Mouse (Mus musculus) CH12.LX (cell line): ENCODE measurements around the gene Dlg2. TPM values are rescaled to one million over a fixed set of nuclear protein-coding genes. Genes with fewer than 3 reads are reported as not detected.
A peak's percentile ranks its signal among the peaks of the same experiment; 100 is the strongest.

Source experiments
- DNase-seq: peaks from one replicate; pipeline ENCODE4 v3.0.0-alpha.2; 2013; ENCODE audit errors: extremely low read depth
- H3K27ac ChIP-seq: 2 replicates; pipeline ENCODE4 v1.5.1; 2012; ENCODE audit warnings: low read depth, mild to moderate bottlenecking, control low read depth, moderate library complexity; ENCODE audit not compliant: insufficient read depth
- H3K27me3 ChIP-seq: replicated peaks from 2 replicates; pipeline ENCODE3; 2012; ENCODE audit warnings: inconsistent platforms
- H3K36me3 ChIP-seq, 2 experiments: replicated peaks in 1 of 2; 2 replicates each; pipeline versions ENCODE3 to v1.6.1; 2012; ENCODE audit warnings: inconsistent platforms in 1 of 2, low read length in 1 of 2, mild to moderate bottlenecking in 1 of 2, mixed read lengths in 1 of 2, moderate library complexity in 1 of 2; ENCODE audit not compliant: control insufficient read depth in 1 of 2, insufficient read depth in 1 of 2
- H3K4me1 ChIP-seq, 2 experiments: 2 replicates each; pipeline ENCODE4 v1.6.1; 2012; ENCODE audit warnings: inconsistent platforms in 1 of 2, moderate library complexity in 1 of 2; ENCODE audit not compliant: insufficient read depth in 2 of 2, control insufficient read depth in 1 of 2
- H3K4me2 ChIP-seq: 2 replicates; pipeline ENCODE4 v1.6.1; 2012; ENCODE audit warnings: low read depth, mild to moderate bottlenecking, control low read depth; ENCODE audit not compliant: poor library complexity, insufficient read depth, severe bottlenecking
- H3K4me3 ChIP-seq, 3 experiments: fragments of 150-350 bp in 1 of 3; sonication (generic) in 1 of 3; replicated peaks in 1 of 3; 2 replicates each; pipeline versions ENCODE3 to v1.5.1; 2011 to 2012; ENCODE audit warnings: low read depth in 2 of 3, low read length in 2 of 3, mild to moderate bottlenecking in 2 of 3, moderate library complexity in 2 of 3, control low read depth in 1 of 3, improper control_type of control experiment in 1 of 3, inconsistent platforms in 1 of 3, mixed read lengths in 1 of 3; ENCODE audit not compliant: poor library complexity in 1 of 3
- H3K79me2 ChIP-seq: replicated peaks from 2 replicates; pipeline ENCODE4 v1.6.1; 2012; ENCODE audit warnings: mild to moderate bottlenecking, moderate library complexity; ENCODE audit not compliant: control insufficient read depth, poor library complexity, insufficient read depth, severe bottlenecking; ENCODE audit errors: extremely low read depth
- H3K9ac ChIP-seq: 2 replicates; pipeline ENCODE4 v1.6.1; 2012; ENCODE audit warnings: low read depth, mild to moderate bottlenecking, control low read depth, moderate library complexity; ENCODE audit not compliant: insufficient read depth
- H3K9me3 ChIP-seq: replicated peaks from 2 replicates; pipeline ENCODE3; 2012; ENCODE audit warnings: low read length, inconsistent platforms, mixed read lengths
- BHLHE40 ChIP-seq: IDR thresholded peaks from 2 replicates; pipeline ENCODE4 v1.6.1; 2011; ENCODE audit warnings: mild to moderate bottlenecking, low read depth, low read length, improper control_type of control experiment
- CHD1 ChIP-seq: IDR thresholded peaks from 2 replicates; pipeline ENCODE4 v1.6.1; 2012; ENCODE audit warnings: low read depth, low read length, improper control_type of control experiment, inconsistent platforms
- CHD2 ChIP-seq: IDR thresholded peaks from 2 replicates; pipeline ENCODE4 v1.6.1; 2011; ENCODE audit warnings: low read length, improper control_type of control experiment
- ETS1 ChIP-seq: conservative IDR thresholded peaks from 2 replicates; pipeline ENCODE4 v1.6.1; 2012; ENCODE audit warnings: low read depth, mild to moderate bottlenecking, inconsistent platforms, low read length, improper control_type of control experiment, moderate library complexity
- JUN ChIP-seq: IDR thresholded peaks from 2 replicates; pipeline ENCODE4 v1.6.1; 2011; ENCODE audit warnings: low read depth, mild to moderate bottlenecking, low read length, improper control_type of control experiment, moderate library complexity; ENCODE audit not compliant: insufficient read depth
- NELFE ChIP-seq: IDR thresholded peaks from 2 replicates; pipeline ENCODE4 v1.6.1; 2011; ENCODE audit warnings: low read depth, low read length, improper control_type of control experiment
- PAX5 ChIP-seq: IDR thresholded peaks from 2 replicates; pipeline ENCODE4 v1.6.1; 2012; ENCODE audit warnings: low read length, inconsistent platforms, mixed read lengths
- RAD21 ChIP-seq: IDR thresholded peaks from 2 replicates; pipeline ENCODE4 v1.6.1; 2011; ENCODE audit warnings: low read depth, mild to moderate bottlenecking, low read length, improper control_type of control experiment, moderate library complexity
- TCF12 ChIP-seq: IDR thresholded peaks from 2 replicates; pipeline ENCODE4 v1.6.1; 2014; ENCODE audit warnings: low read depth, mild to moderate bottlenecking, inconsistent platforms, low read length, improper control_type of control experiment
- USF2 ChIP-seq: conservative IDR thresholded peaks from 2 replicates; pipeline ENCODE4 v1.6.1; 2011; ENCODE audit warnings: low read depth, low read length, improper control_type of control experiment
- ZMIZ1 ChIP-seq: IDR thresholded peaks from 2 replicates; pipeline ENCODE4 v1.6.1; 2012; ENCODE audit warnings: low read depth, mild to moderate bottlenecking, inconsistent platforms, low read length, improper control_type of control experiment
- dilution Hi-C: fragments of 300-500 bp; cut with MboI; formaldehyde crosslinking; loops from 2 replicates; pipeline ENCODE4 v1.14.3; 2020; ENCODE audit warnings: low sequenced_read_pairs; ENCODE audit not compliant: extremely low pct_unique_long_range_greater_than_20kb, extremely low pct_ligation_motif_present
- in situ Hi-C: fragments of 300-500 bp; cut with MboI; formaldehyde crosslinking; loops from 3 replicates; pipeline ENCODE4 v1.14.3; 2019; ENCODE audit warnings: low sequenced_read_pairs, low pct_ligation_motif_present, low pct_unique_long_range_greater_than_20kb, mixed read lengths
- polyA plus RNA-seq: library from polyadenylated mRNA; unstranded; fragments of >175 nt; gene quantifications from 2 replicates; pipeline ENCODE4 v1.2.1, GENCODE M21; 2012; ENCODE audit warnings: low read depth; ENCODE audit not compliant: insufficient read length
- total RNA-seq, 2 experiments: library from RNA; depleted of rRNA; stranded (reverse); fragments of 300-350 nt in 1 of 2; fragments of >200 nt in 1 of 2; gene quantifications; 2 replicates each; pipeline ENCODE4 v1.2.3; 2012 to 2014

Dlg2 gene
- total and polyA plus RNA-seq, 3 experiments, result 0.36 TPM; not detected in 2

DNA sequence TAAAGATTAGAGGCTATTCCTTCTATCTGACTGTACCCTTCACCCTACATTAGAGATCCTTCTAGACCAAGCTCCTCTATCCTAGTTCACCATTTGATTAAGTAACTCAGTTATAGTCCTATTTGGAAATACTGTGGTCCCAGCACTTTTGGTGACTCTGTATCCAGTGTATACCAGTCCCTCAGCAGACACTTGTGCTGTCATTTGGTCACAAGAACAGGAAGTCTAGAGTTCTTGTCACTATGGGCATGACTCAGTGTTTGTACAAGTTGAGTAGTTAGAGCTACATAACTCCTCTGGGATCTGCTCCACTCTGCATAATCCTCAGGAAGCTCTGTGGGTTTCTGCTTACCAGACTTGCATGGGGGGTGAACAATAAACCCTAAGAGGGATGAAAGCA is 1965.1 kb downstream of the Dlg2 start:
- TF ChIP-seq CHD2, result no peak
- TF ChIP-seq ZMIZ1, result no peak
- TF ChIP-seq TCF12, result no peak
- TF ChIP-seq, all 38 proteins: peak for 0
- in situ Hi-C loops, result no loop called here
- no peak overlapping the region for H3K27ac ChIP-seq

DNA sequence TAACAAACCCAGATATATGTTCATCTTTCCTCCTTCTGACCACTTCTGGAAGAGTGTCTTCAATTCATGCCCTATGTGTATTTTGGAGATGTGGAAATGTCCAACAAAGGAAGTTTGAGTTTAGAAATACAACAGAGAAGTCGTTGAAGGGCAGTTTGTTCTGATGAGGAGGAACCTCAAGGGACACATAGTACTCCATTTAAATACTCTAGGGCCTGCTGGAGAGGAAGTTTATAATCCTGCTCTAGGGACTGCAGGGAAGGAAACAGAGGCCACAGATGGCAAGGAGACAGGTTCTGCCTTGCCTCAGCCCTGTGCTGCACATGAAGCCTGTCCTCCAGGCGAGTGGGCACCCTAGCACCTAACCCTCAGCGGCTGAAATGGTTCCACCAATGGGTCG is 1965.6 kb downstream of the Dlg2 start:
- Histone ChIP-seq H3K79me2 (no peaks in the 10 kb centered on the region), H3K27me3 (no peaks in the 10 kb centered on the region), H3K9me3 (no peaks in the 10 kb centered on the region), H3K4me3 (no peak overlapping the region), H3K9ac (no peak overlapping the region), H3K4me1 (peaks cover 5 to 25% of the 10 kb centered on the region in 2 experiments; a peak in 3 of 4 replicates), H3K36me3 (no peaks in the 10 kb centered on the region), H3K27ac (no peak overlapping the region), H3K4me2 (no peak overlapping the region)
- dilution Hi-C loops (no loop called here), in situ Hi-C loops (no loop called here)
- no peak for DNase-seq
- TF ChIP-seq JUN, result no peak
- TF ChIP-seq CHD2, result no peak
- no peak for TF ChIP-seq ETS1

More for the DNA sequence above, 1965.1 kb downstream of the Dlg2 start:
- Histone ChIP-seq H3K9ac (no peak overlapping the region), H3K27me3 (no peaks in the 10 kb centered on the region), H3K4me1 (peaks cover 5 to 25% of the 10 kb centered on the region in 2 experiments; a peak in 3 of 4 replicates), H3K79me2 (no peaks in the 10 kb centered on the region), H3K36me3 (no peaks in the 10 kb centered on the region), H3K4me2 (no peak overlapping the region), H3K4me3 (no peak overlapping the region), H3K9me3 (no peaks in the 10 kb centered on the region)
- peak; percentile 56 for DNase-seq
- dilution Hi-C loops, result no loop called here

DNA sequence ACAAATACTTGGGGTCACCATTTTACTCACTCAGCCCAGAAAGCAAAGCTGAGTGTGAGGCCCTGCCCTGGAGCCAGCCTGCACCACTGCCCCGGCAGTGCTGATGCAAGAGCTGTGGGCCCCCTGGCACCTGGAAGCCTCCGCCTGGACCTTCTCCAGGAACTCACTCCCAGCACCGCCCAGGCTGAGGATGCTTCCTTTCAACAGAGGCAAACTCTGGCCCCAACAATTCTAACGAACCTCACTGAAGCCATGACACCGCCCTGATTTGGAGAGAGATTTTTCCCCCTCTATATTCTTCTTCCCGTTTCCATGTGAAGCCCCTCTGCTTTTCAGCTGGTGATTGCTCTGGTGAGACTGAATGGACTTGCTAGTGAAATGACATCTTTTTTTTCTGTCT is 1971.5 kb downstream of the Dlg2 start:
- no peaks in the 10 kb centered on the region; a peak in 1 of 4 replicates for H3K4me1 ChIP-seq
- in situ Hi-C loops, result no loop called here
- no peak for DNase-seq

More for the DNA sequence above, 1971.5 kb downstream of the Dlg2 start:
- no peaks in the 10 kb centered on the region for H3K79me2 ChIP-seq
- no peaks in the 10 kb centered on the region for H3K27me3 ChIP-seq
- no peak for TF ChIP-seq USF2
- TF ChIP-seq TCF12, result no peak
- TF ChIP-seq NELFE, result no peak
- TF ChIP-seq BHLHE40, result no peak
- TF ChIP-seq JUN, result no peak
- TF ChIP-seq CHD1, result no peak
- TF ChIP-seq RAD21, result no peak
- TF ChIP-seq PAX5, result no peak
- TF ChIP-seq CHD2, result no peak
- TF ChIP-seq, all 38 proteins: peak for 0
- H3K4me2 ChIP-seq, result no peak overlapping the region
- H3K4me3 ChIP-seq, result no peak overlapping the region
- H3K9ac ChIP-seq, result no peak overlapping the region
- H3K27ac ChIP-seq, result no peak overlapping the region
- H3K36me3 ChIP-seq, result no peaks in the 10 kb centered on the region
- dilution Hi-C loops, result no loop called here
- H3K9me3 ChIP-seq, result no peaks in the 10 kb centered on the region
